Mouse (Mus musculus) forebrain, embryonic 13.5 days (tissue): ENCODE data around the gene Gbx1. TPM values are rescaled to one million over a fixed set of nuclear protein-coding genes. Genes with fewer than 3 reads are reported as not detected.
"Not testable (repeated sequence)": the region's sequence is repeated elsewhere in the genome, so short reads cannot be mapped to it uniquely, and the experiment has no call there.

Experiments used
- ATAC-seq: fragments of 200-750 bp; cut with Nextera tagmentation; 2 replicates; pipeline ENCODE4 v1.8.0; 2017
- H3K27ac ChIP-seq: fragments of 300-500 bp; sonication (generic); 2 replicates; pipeline ENCODE4 v1.5.1; 2015; ENCODE audit warnings: inconsistent platforms, mild to moderate bottlenecking, moderate library complexity
- H3K27me3 ChIP-seq: fragments of 300-500 bp; sonication (generic); 2 replicates; pipeline ENCODE4 v1.6.1; 2015; ENCODE audit warnings: mild to moderate bottlenecking, inconsistent platforms
- H3K36me3 ChIP-seq: fragments of 300-500 bp; sonication (generic); 2 replicates; pipeline ENCODE4 v1.6.1; 2015; ENCODE audit warnings: mild to moderate bottlenecking, inconsistent platforms; ENCODE audit not compliant: poor library complexity, severe bottlenecking
- H3K4me1 ChIP-seq: fragments of 300-500 bp; sonication (generic); 2 replicates; pipeline ENCODE4 v1.6.1; 2015; ENCODE audit warnings: inconsistent platforms
- H3K4me2 ChIP-seq: fragments of 300-500 bp; sonication (generic); 2 replicates; pipeline ENCODE4 v1.6.1; 2015; ENCODE audit warnings: inconsistent platforms, mild to moderate bottlenecking, moderate library complexity
- H3K4me3 ChIP-seq: fragments of 300-500 bp; sonication (generic); 2 replicates; pipeline ENCODE4 v1.5.1; 2015; ENCODE audit warnings: mild to moderate bottlenecking, inconsistent platforms
- H3K9ac ChIP-seq: fragments of 300-500 bp; sonication (generic); 2 replicates; pipeline ENCODE4 v1.6.1; 2015; ENCODE audit warnings: mild to moderate bottlenecking, inconsistent platforms
- H3K9me3 ChIP-seq: fragments of 300-500 bp; sonication (generic); replicated peaks from 2 replicates; pipeline ENCODE4 v1.6.1; 2016; ENCODE audit warnings: inconsistent platforms
- WGBS: fragments of 180-500 bp; shearing (Covaris S2); methylation state at CpG from one replicate; pipeline ENCODE4 v1.1.7; 2015; 5-methylcytosine and 5-hydroxymethylcytosine counted together
- polyA plus RNA-seq: library from polyadenylated mRNA; unstranded; fragments of >200 nt; fragmentation: Nextera tagmentation; extraction: Ambion mirVana; gene quantifications from 2 replicates; pipeline ENCODE4 v1.2.1, GENCODE M21; 2015

Gene Gbx1
- polyA plus RNA-seq = 0.90 and 0.97 TPM in 2 replicates

- ATAC-seq = 0 out of 2 replicates have a peak, but pooled peaks have one; percentile 26
- Histone ChIP-seq H3K36me3 (no peaks in the 10 kb centered on the region), H3K9me3 (no peaks in the 10 kb centered on the region), H3K27ac (peak within 1 kb of the TSS; percentile 10; the same call in 1 of the 2 replicates), H3K9ac (peak within 1 kb of the TSS; percentile 66), H3K4me2 (peak within 1 kb of the TSS; percentile 86), H3K4me1 (peaks cover 17% of the 10 kb centered on the region), H3K4me3 (peak within 1 kb of the TSS; percentile 49), H3K27me3 (peaks cover 86% of the 10 kb centered on the region)
- WGBS = 2% methylated on average over 34 of the region's 49 CpGs
Measured at GRCm38 (mm10) chr5:24526889-24527230, at the start of gene Gbx1. Gene Gbx1, minus strand, starts transcription at chr5:24527202.

GRCm38 (mm10) chr5:24576801-24577182, 49.8 kb upstream of the Gbx1 start:
- peak overlapping the region; percentile 51 for H3K27ac ChIP-seq
- no peak; the same call in none of the 2 replicates for ATAC-seq
- peak overlapping the region; percentile 83 for H3K4me3 ChIP-seq
- peak overlapping the region; percentile 91 for H3K4me2 ChIP-seq
- H3K9me3 ChIP-seq = no peaks in the 10 kb centered on the region
- peaks cover 22% of the 10 kb centered on the region for H3K4me1 ChIP-seq
- H3K9ac ChIP-seq = peak overlapping the region; percentile 82
- WGBS = 0% methylated on average over 32 of the region's 32 CpGs
- H3K27me3 ChIP-seq = no peaks in the 10 kb centered on the region
- H3K36me3 ChIP-seq = peaks cover 36% of the 10 kb centered on the region

GRCm38 (mm10) chr5:24575948-24576347, 48.9 kb upstream of the Gbx1 start:
- H3K4me1 ChIP-seq = peaks cover 22% of the 10 kb centered on the region
- WGBS = 84% methylated on average over 1 of the region's 1 CpGs
- peak overlapping the region; percentile 82; the same call in 1 of the 2 replicates for H3K9ac ChIP-seq
- peak overlapping the region; percentile 91 for H3K4me2 ChIP-seq
- no peaks in the 10 kb centered on the region for H3K27me3 ChIP-seq
- H3K27ac ChIP-seq = no peak overlapping the region
- peak overlapping the region; percentile 83 for H3K4me3 ChIP-seq
- H3K9me3 ChIP-seq = no peaks in the 10 kb centered on the region
- peaks cover 44% of the 10 kb centered on the region for H3K36me3 ChIP-seq
- no peak for ATAC-seq

DNA sequence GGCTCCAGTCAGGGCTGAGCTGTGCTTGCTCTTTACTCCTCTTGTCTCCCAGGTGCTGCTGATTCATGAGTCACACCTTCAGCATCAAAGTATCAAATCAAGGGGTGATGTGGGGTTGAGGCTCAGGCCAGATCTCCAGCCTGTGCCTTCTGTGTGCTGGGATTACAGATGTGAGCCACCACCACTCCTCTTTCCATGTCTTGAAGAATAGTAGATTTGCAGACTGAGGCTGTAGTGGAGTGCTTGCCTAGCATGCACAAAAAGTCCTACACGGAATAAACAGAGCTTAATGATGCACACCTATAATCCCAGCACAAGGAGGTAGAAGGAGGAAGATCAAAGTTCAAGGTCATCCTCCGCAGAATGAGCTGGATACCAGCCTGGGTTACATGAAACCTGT, 29.7 kb upstream of the Gbx1 start, which contains the start of gene 4931409K22Rik:
TSS of gene 4931409K22Rik (minus strand) at position 101 of the 400 bp plus-strand sequence.
- no peak within 1 kb of the TSS for H3K4me2 ChIP-seq
- H3K36me3 ChIP-seq = no peaks in the 10 kb centered on the region
- H3K9ac ChIP-seq = no peak within 1 kb of the TSS
- H3K9me3 ChIP-seq = no peaks in the 10 kb centered on the region
- ATAC-seq = no peak
- H3K4me3 ChIP-seq = no peak within 1 kb of the TSS
- no peak within 1 kb of the TSS for H3K27ac ChIP-seq
- peaks cover 3% of the 10 kb centered on the region for H3K4me1 ChIP-seq
- no peaks in the 10 kb centered on the region for H3K27me3 ChIP-seq
- WGBS = 76% methylated on average over 2 of the region's 2 CpGs

GRCm38 (mm10) chr5:24555335-24555734, 28.3 kb upstream of the Gbx1 start:
- not testable (repeated sequence) for H3K4me3 ChIP-seq, ATAC-seq, H3K27me3 ChIP-seq, H3K36me3 ChIP-seq, H3K9ac ChIP-seq, H3K27ac ChIP-seq, H3K9me3 ChIP-seq, H3K4me2 ChIP-seq
- 92% methylated on average over 7 of the region's 7 CpGs for WGBS
- H3K4me1 ChIP-seq = peaks cover 16% of the 10 kb centered on the region

- H3K9me3 ChIP-seq = no peaks in the 10 kb centered on the region
- ATAC-seq = no peak
- H3K4me2 ChIP-seq = no peak overlapping the region
- 81% methylated on average over 5 of the region's 5 CpGs for WGBS
- H3K9ac ChIP-seq = no peak overlapping the region
- peaks cover 21% of the 10 kb centered on the region for H3K4me1 ChIP-seq
- no peaks in the 10 kb centered on the region for H3K27me3 ChIP-seq
- no peak overlapping the region for H3K4me3 ChIP-seq
- H3K27ac ChIP-seq = no peak overlapping the region
- H3K36me3 ChIP-seq = no peaks in the 10 kb centered on the region
Measured at GRCm38 (mm10) chr5:24553621-24554244, 26.7 kb upstream of the Gbx1 start.

GRCm38 (mm10) chr5:24551317-24551688, 24.3 kb upstream of the Gbx1 start:
- 32% methylated on average over 2 of the region's 2 CpGs for WGBS
- no peak for ATAC-seq
- H3K4me3 ChIP-seq = peak overlapping the region; percentile 6; the same call in 1 of the 2 replicates

DNA sequence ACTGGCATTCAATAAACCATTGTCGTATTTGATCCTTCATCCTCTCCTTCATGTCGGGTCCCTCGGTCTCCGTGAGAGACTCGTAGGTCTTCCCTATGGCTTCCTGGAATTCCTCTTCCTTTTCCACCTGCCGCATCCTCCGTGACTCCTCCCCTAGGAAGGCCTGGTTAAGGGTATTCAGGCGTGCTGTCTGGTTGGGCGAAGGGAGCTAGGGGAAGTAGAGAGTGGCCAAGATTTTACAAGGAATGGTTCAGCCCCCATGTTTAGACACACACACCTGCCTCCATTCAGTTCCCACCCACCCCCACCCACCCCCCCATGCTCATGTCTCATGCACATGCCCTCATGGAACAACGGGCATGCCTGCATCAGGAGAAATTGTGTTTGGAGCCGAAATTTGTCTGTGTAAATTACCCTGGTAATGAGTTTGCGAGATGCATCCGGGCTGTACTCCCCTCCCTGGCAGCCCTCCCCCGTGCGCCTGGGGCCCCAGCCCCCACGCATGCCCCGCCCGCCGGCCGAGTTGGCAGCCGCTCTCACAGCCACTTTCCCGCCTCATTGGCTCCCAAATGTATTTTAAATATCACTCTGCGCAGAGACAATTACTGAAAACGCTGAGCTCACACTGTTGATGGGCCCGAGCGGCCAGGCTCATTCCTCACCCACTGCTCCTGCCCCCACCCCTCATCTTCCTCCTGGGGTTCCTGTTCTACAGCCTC, 23.8 kb upstream of the Gbx1 start:
- Histone ChIP-seq H3K36me3 (no peaks in the 10 kb centered on the region), H3K4me2 (peak overlapping the region; percentile 53), H3K27ac (peak overlapping the region; percentile 76), H3K9ac (peak overlapping the region; percentile 37), H3K9me3 (no peaks in the 10 kb centered on the region), H3K4me3 (peak overlapping the region; percentile 6; the same call in 1 of the 2 replicates), H3K4me1 (peaks cover 21% of the 10 kb centered on the region), H3K27me3 (no peaks in the 10 kb centered on the region)
- WGBS = 20% methylated on average over 26 of the region's 26 CpGs
- ATAC-seq = peak; percentile 92

More at GRCm38 (mm10) chr5:24551317-24551688, 24.3 kb upstream of the Gbx1 start:
- Histone ChIP-seq H3K27ac (peak overlapping the region; percentile 76), H3K9me3 (no peaks in the 10 kb centered on the region), H3K36me3 (no peaks in the 10 kb centered on the region), H3K4me1 (peaks cover 21% of the 10 kb centered on the region), H3K4me2 (peak overlapping the region; percentile 53), H3K9ac (peak overlapping the region; percentile 37), H3K27me3 (no peaks in the 10 kb centered on the region)

DNA sequence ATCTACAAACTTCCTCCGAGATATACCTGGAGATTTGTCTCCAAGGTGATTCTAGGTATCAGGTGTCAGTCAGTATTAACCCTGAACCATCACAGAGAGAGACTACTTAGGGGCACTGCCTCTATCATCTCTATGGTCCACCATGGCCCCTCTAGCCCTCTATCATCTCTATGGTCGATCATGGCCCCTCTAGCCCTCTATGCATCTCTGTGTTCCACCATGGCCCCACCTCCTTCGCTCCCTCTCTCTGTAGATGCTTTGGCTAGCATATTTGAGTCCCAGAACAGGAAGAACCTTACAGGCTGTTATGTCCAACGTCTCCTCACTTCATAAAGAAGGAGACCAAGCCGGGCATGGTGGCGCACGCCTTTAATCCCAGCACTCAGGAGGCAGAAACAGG, 15.6 kb upstream of the Gbx1 start:
- no peak for ATAC-seq
- Histone ChIP-seq H3K4me1 (peaks cover 11% of the 10 kb centered on the region), H3K9me3 (no peaks in the 10 kb centered on the region), H3K27ac (no peak overlapping the region), H3K9ac (no peak overlapping the region), H3K27me3 (0 out of 2 replicates have a peak, but pooled peaks cover under 1% of the 10 kb centered on the region), H3K4me2 (no peak overlapping the region), H3K4me3 (no peak overlapping the region), H3K36me3 (no peaks in the 10 kb centered on the region)
- WGBS = 79% methylated on average over 7 of the region's 7 CpGs

GRCm38 (mm10) chr5:24541144-24541569, 14.2 kb upstream of the Gbx1 start:
- Histone ChIP-seq H3K27ac (no peak overlapping the region), H3K4me1 (peaks cover 23% of the 10 kb centered on the region), H3K36me3 (no peaks in the 10 kb centered on the region), H3K4me2 (no peak overlapping the region), H3K4me3 (no peak overlapping the region), H3K9me3 (no peaks in the 10 kb centered on the region), H3K27me3 (0 out of 2 replicates have a peak, but pooled peaks cover 3% of the 10 kb centered on the region), H3K9ac (no peak overlapping the region)
- WGBS = 52% methylated on average over 6 of the region's 6 CpGs
- ATAC-seq = no peak

- Histone ChIP-seq H3K4me3 (no peak within 1 kb of the TSS), H3K9me3 (no peaks in the 10 kb centered on the region), H3K9ac (0 out of 2 replicates have a peak within 1 kb of the TSS, but pooled peaks have one; percentile 5), H3K27ac (no peak within 1 kb of the TSS), H3K4me2 (no peak within 1 kb of the TSS), H3K4me1 (peaks cover 23% of the 10 kb centered on the region), H3K36me3 (no peaks in the 10 kb centered on the region), H3K27me3 (0 out of 2 replicates have a peak, but pooled peaks cover 3% of the 10 kb centered on the region)
- WGBS = 51% methylated on average over 14 of the region's 14 CpGs
- no peak for ATAC-seq
Measured at GRCm38 (mm10) chr5:24540387-24541143, 13.6 kb upstream of the Gbx1 start, which contains the start of gene Asb10. Gene Asb10, minus strand, starts transcription at chr5:24540978.
